Mouse (Mus musculus) mature B cell (primary cell): ENCODE results near the gene Fam166a.

Experiments used
- in situ Hi-C: fragments of 300-500 bp; cut with MboI; formaldehyde crosslinking; loops from 2 replicates; pipeline ENCODE4 v1.14.3; 2019

Fam166a gene

DNA sequence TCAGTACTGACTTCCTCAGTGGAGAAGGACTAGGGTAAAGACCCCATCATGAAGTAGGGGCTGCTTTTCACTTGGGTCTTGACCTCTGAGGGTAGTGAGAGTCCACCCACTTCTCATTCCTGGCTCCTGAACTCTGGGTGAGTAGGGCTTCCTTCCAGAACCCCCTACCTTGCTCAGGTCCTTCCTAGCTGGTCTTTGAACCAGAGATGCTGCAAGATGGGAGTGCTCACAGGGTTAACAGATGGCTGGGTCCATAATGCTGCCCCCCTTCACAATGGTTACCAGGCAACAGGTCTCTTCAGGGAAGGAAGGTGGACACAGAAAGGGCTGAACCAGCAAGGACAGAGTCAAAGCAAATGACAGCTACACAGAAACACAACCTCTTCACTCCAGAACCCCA is at the start of gene Fam166a:
Gene Fam166a, plus strand, starts transcription at position 301 of the 400 bp plus-strand sequence.
- in situ Hi-C loops: no loop called here

DNA sequence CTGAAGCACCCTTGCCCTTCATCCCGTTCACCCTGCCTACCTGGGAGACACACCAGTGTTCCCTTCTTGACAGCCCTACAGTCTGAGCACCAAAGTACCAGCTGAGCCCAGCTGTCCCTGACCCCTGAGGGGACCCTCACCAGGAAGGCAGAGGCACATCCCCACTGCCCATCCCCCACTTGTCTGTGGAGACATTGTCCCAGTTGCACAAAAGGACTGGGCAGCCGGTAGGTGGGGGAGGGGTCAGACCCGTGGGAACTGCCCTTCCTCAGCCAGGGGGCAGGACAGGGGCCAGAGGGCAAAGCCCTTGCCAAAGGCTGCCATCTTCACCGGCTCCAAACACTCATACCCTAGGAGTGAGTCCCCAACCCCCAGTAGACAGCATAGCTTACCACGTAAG is 48.8 kb upstream of the Fam166a start:
- in situ Hi-C loops: no loop called here

DNA sequence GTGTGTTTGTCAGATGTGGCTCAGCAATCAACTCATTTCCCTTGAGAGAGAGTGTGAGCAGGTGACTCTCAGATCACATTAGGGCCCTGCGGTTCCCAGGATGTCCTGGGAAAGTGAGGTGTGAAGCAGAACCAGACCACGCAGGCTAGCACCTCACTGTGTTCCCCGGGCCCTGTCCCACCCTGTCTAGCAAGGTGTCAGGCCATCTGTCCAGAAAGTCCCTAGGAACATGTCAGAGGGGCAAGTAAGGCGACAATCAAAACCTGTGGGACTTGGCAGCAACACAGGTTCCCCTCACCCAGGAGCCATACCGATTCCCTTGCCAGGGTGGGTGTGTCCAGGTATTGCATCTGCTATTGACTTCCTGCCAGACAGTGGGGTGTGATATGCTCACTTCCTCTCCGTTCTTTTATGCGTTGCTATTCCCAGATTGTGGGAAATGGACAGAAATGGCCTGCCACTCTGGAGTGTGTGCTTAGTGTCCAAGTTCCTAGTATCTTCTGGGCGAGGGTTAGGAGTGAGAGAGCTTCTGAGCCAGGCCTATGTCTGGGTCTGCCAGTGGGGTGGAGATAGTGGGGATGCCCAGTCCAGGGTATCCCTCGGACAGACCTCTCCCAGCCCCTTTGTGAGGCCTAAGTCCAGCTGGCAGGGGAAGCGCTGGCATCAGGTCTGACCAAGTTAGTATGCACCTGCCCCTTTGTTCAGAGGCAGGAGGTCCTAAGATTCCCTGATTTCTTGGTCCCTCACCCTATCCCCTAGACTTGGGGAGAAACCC is 48.0 kb upstream of the Fam166a start:
- in situ Hi-C loops: no loop called here

DNA sequence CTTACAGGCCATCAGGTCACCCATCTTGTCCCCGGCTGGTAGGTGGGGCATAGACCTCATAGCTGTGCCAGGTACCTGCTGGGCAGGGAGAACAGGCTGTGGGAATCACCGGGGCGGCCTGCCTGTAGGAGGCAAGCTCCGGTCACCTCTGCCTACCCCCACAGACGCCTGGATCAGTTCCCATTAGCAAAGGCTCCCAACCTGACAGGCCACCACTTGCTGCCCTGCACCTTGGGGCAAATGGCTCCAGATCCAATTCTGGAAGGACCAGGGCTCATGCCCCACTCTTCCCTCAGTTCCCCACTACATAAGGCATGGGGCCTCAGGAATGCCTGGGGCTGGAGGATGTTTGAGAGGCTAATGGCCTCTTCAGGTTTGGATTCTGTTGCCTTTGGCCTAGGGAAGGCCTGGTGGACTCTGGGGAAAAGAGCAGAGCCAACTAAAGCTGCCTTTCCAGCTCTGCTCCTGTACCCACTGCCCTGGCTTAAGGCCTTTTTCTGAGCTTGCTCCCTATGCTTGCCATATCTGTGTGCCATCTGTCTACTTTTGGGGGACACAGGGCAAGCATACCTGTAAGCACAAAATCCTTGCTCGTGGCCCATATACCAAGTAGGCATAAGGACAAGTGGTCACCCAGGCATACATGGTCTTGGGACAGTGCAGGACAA is 47.3 kb upstream of the Fam166a start:
- in situ Hi-C loops: no loop called here

DNA sequence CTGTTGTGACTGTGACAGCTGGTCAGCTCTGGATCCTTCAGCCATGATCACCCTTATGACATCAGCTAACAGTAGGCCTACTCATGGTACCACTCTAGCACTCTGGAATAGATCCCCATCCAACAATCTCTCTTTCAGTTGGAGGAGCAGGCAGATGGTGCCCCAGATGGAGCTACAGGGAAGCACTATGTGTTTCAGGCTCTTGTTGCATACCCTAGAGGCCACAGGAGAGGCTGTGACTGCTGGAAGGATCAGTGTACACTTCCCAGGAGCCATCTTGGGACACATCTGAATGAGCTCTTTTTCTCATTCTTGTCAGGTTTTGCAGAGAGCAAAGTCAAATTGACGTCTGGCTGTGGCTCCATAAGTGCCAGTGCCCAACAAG is 46.8 kb upstream of the Fam166a start:
- in situ Hi-C loops: no loop called here

DNA sequence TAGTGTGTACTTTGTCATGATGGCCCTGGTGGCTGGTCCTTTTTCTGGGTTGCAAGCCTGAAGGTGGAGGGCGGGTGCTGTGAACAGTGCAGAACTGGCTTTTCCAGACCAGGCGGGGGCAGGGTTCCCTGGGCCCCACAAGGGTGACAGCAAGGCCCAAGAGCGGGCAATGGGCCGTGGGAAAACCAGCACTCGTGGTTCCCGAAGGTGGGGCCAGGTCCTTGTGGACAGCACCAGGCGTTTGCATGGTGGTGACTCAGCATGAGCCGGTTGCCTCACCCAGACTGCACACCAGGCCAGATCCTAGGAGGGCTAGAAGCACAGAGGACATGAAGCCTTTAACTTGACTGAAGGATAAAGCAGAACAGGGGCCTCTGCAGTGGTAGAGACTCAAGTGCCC is 45.9 kb upstream of the Fam166a start:
- in situ Hi-C loops: no loop called here

DNA sequence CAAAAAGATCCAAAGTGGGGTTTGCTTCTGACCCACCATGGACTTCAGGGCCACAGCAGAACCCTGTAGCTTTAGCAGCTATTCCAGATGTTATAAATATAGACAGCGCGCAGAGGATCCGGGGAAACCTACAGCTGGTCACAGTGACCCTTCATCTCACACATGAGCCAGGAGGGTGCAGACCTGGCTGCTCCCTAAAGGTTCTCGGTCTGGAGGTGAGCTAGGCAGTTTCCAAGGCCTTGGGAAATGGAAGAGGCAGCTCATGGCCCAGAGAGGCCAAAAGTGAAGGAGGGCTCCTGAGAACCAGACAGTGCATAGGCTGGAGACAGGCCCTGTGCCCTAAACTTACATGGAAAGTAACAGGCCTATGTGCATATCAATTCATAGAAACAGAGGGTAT is 44.7 kb upstream of the Fam166a start:
- in situ Hi-C loops: no loop called here

DNA sequence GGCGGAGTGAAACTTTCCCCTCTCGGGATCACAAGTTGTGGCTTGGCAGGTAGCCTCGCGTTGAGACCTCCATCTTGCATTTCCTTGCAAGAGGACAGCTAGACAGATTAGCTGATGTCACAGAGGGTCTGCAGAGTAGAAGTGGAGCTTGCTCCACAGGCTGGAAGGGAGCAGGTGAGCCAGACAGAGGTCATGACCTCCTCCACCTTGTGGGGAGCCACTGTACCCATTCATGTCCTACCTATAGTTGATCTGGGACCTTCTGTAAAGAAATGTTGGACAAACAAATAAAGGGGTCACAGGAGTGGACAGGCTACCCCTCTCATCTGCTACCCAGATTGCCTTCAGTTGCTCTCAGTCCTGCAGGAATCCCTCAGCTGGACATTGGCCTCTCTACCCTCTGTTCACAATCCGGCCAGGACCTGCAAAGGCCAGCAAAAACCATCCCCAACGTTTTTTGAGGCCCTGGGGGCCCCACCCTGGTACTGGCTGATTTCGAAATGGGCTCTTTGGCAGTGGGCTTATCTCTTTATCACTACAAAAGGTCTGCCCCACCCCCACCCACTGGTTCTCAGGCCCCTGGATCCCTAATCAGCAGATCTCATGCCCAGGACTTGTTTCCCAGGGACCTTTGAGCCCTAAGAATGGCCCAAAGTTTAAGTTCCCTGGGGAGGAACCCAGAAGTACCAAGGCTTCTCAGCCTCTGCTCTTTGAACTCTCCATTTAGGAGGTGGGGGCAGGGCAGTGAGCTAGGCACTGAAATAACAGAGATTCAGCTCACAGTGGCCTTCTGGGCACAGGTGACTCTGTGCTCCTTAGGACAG is 43.5 kb upstream of the Fam166a start:
- in situ Hi-C loops: no loop called here

DNA sequence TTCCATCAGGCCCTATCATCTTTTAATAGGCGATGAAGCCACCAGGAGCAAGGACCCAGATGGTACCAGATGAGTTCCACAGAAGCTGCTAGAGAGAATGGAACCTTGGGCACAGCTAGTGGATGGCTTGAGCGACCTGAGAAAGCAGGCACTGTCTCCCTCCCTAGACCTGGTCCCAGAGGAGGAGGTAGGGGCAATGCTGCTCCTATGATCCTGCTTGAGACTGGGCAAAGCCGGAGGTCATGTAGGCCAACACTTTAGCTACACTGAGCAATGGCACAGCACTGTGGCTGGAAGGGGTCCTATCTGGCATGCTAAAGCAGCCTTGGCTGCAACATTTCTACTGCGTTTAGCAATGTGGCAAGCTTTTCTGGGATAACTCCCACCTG is 42.9 kb upstream of the Fam166a start:
- in situ Hi-C loops: no loop called here

DNA sequence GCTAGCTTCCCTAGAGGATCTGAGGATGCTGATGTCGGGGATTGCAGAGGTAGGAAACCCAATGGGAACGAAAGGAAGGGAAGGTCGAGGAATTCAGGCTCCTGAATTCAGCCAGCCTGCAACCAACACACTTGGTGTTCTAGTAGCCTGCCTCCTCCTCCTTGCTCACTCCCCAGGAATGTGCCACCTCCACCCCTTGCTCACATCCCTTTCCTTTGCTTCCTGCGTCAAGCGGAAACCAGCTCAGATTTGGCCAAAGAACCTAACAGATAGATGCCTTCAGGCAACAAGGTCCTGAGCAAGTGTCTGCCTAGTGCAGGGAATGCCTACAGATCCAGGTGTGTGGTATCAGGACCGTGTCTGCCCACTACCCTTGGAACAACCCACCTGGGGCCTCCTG is 42.0 kb upstream of the Fam166a start:
- in situ Hi-C loops: no loop called here

DNA sequence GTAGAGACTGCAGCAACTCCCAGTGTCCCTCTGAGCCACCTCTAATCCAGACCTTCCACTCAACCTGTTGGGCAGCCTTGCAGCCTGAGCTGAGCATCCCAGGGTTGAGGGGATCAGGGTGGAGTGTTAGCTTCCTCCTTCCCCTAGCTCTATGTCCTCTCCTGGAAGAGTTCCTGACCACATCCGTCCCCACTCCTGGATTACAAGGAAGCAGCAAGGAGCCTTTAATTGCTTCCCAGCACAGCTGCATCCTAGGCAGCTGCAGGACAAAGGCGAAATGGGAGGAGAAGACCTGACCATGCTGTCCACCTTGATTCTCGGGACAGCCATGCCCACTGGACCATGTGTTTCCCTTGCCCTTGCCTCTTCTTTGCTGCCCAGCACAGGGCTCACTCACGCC is 41.5 kb upstream of the Fam166a start:
- in situ Hi-C loops: no loop called here

DNA sequence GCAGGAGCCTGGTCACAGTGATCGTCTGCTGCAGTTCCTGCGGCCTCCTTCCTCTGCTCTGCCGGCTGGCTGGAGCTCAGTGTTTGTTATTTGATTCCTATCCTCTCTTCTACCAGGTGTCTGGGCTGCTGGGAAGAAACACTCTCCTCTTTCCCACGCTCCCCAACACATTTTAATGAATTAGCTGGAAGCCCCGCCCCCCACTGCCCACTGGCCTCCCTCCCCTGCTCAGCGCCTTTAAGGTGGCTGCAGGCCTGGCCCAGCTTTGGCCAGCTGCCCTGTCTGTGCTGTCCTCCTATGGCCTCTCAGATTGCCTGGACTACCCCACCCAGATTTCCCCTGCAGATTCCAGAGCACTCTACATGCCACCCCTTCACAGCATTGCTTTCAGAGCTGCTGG is 40.9 kb upstream of the Fam166a start:
- in situ Hi-C loops: no loop called here

DNA sequence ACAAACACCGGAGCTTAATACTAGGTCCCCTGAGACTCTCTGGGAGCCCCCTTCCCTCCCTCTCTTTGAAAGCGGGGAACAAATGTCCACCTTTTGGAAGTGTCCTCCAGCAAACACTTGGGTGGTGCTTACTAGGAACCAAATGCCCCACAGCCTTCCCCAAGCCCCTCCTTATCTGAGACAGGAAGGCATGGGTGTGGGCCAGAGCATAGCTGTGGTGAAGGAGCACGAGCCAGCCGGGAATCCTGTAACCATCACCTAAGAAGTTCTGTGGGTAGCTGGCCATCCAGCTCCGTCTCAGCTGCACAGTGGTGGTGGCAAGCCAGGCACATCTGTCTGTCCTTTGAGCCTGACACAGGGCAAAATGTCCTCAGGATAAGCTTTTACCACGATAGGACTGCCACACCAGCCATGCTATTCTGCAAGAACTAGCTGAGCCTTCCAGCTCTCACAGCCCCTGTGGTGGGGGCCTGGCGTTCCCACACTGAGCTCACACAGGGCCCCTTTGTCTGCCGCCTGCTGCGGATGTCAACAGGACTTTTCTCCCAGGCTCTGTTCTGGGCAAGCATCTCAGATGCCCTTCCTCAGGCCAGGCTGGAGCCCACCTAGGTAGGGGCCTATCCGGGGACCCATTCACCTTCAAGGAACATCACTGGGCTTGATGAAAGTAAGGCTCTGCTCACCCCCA is 40.1 kb upstream of the Fam166a start:
- in situ Hi-C loops: no loop called here

DNA sequence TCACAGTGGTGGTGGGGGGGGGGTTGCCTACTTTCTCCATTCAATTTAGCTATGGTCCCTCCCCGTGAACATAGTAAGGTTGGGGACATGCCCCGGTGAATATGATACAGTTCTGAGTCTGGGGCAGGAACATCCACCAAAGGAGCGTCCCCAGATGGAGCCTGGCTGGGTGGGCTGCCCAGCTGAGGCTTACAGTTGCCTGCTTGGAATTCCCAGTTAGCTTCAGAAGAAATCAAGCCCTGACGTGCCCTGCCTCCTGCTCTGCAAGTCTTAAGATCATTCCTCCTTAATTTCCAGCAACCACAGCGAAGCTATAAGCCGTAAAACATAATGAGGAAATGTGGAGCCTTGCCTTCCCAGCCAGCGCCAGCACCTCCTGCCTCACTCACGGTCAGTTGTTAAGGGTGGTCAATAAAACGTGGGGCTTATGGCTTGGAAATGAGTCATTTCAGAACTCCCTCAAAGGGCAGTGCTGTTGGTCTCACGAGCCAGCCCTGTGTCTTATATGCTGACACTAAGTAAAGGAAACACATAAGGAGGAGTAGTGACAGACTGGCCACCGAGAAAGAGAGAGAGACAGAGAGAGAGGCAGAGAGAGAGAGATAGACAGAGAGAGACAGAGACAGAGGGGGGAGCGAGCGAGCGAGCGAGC is 38.9 kb upstream of the Fam166a start:
- in situ Hi-C loops: no loop called here

DNA sequence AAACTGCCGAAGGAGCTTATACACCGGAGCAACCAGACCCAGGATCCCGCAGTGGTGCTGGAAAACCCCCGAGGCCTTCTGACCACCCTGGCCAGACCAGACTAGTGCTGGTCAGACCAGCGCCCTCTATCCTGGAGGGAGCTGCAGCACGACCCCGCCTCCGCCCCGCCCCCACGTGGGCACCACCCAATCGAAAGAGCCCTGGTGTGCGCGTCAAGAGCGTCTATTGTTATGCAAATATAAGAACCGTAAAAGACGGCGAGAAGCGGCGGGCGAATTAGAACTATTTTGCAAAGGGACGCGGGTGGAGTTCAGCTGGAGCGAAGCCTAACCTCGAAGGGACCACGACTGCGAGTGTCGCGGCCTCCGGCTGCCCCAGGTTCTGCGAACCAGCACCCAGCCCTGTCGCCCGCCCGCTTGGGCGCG is 38.1 kb upstream of the Fam166a start, which contains the start of gene Nrarp:
Gene Nrarp, plus strand, starts transcription at position 281 of the 426 bp plus-strand sequence.
- in situ Hi-C loops: no loop called here

DNA sequence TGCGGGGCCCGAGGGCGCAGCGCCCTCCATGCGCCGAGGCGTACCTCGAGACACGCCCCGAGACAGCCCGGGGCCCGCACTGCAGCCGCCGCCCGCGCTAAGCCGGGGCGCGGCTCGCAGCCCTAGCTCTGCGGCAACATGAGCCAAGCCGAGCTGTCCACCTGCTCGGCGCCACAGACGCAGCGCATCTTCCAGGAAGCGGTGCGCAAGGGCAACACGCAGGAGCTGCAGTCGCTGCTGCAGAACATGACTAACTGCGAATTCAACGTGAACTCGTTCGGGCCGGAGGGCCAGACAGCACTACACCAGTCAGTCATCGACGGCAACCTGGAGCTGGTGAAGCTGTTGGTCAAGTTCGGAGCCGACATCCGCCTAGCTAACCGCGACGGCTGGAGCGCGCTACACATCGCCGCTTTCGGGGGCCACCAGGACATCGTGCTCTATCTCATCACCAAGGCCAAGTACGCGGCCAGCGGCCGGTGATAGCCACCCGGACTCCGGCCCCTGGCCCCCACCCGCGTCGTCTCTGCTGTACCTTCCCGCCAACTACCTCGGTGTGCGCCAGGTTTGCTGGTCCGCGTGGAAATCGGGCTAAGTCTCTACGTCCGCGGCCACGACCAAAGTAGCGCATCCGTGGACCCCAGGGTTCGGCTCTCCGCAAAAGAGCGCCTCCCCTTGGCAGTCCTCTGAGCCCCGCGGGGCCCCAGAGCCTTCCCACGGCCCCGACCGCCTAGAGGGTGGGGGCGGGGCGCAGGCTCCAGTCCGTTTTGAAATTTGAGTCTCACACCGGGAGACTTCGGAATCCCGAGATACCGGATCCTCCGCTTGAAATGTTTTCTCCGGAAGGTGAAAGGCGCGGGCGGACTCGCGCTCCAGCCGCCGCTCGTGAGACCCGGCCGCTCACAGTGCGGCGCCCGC is 37.3 kb upstream of the Fam166a start:
- in situ Hi-C loops: no loop called here

DNA sequence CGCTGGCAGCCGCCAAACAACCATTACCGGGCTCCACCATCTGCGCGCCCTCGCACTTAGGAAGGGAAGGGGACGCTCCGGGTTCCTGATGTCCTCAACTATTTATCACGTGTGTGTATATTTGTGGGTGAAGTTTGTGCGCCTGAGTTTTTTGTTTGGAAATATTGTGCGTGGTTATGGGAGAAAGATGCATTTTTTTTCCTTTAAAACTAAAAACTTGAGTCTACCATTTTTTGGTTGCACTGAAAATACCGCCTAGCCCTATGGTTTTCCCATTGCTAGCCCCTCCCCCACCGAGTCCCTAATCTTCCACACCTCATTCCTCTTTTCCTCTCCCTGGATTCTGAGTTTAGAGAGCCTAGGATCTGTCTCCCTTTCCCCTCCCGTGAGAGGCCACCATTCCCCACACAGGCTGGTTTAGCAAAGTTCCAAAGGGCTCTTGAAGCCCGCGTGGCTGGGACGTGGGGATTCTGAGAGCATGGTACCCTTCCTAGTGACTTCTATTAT is 36.6 kb upstream of the Fam166a start:
- in situ Hi-C loops: no loop called here

DNA sequence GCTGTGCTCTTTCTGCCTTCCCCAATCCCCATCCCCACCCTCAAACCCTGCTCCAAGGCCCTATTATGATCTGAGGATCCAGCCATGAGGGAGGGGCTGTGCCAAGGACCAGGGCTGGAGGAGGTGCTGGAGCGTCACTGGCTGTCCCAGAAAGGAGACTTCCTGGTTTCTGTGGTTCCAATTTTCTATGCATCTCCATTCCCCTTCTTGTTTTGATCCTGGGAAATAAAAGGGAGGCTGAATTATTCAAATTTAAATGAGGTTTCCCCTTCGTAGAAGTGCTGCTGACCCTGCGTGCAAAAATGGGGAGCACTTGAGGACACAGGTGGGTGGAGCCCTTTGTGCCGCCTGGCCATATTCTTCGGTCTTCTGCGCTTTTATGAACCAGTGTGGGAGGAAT is 35.9 kb upstream of the Fam166a start:
- in situ Hi-C loops: no loop called here

DNA sequence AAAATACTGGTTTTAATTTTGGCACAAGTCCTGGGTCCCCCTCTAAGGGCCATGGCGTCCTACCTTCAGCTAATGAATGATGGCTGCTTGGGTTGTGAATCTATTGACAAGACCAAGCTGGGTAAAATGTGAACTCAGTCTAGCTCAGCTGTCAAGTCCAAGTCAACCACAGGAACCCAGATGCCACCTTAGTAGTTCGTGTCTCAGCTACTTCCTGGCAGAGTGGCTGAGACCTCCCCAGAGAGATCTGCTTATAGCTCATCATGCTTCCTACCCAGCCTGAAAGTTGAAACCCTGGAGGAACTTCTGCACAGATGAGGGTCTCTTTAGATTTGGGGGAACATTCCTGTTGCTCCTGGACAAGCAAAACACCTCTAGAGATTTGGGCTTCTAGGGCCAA is 35.2 kb upstream of the Fam166a start:
- in situ Hi-C loops: no loop called here

DNA sequence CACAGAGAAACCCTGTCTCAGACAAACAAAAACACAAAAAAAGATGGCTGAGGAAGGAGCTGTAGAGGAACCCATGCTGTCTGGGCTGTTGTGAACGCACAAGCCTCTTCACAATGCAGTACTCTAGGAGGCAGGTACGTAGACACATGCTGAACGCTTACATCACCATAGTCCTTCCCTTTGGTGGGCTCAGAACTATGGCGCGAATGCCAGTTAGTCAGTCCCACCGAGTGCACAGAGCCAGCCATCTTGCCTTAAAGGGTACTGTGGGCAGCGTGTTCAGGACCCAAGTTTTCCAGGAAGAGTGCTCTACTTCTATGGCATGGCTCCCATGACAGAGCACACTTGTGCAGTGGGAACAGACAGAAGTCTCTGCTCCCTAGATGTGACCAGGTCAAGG is 34.0 kb upstream of the Fam166a start:
- in situ Hi-C loops: no loop called here
